Mouse (Mus musculus) ES-Bruce4 (cell line): ENCODE results near the gene Anapc15-ps. TPM values are rescaled to one million over a fixed set of nuclear protein-coding genes. Genes with fewer than 3 reads are reported as not detected.
"Not testable (repeated sequence)": the region's sequence is repeated elsewhere in the genome, so short reads cannot be mapped to it uniquely, and the experiment has no call there.

Source experiments
- H3K27ac ChIP-seq: 2 replicates; pipeline ENCODE4 v1.5.1; 2012; ENCODE audit warnings: low read length, inconsistent platforms; ENCODE audit not compliant: insufficient read depth
- H3K27me3 ChIP-seq: 2 replicates; pipeline ENCODE4 v1.6.1; 2012; ENCODE audit warnings: mild to moderate bottlenecking, low read length, inconsistent platforms; ENCODE audit not compliant: control insufficient read depth, poor library complexity, insufficient read depth, severe bottlenecking
- H3K36me3 ChIP-seq: 2 replicates; pipeline ENCODE4 v1.6.1; 2012; ENCODE audit warnings: inconsistent platforms, mild to moderate bottlenecking, low read length, moderate library complexity; ENCODE audit not compliant: control insufficient read depth, poor library complexity, insufficient read depth, severe bottlenecking
- H3K4me1 ChIP-seq: one replicate; pipeline ENCODE4 v1.8.1; 2011; ENCODE audit warnings: low read length; ENCODE audit not compliant: control insufficient read depth, insufficient read depth
- H3K4me3 ChIP-seq: 2 replicates; pipeline ENCODE4 v1.5.1; 2011; ENCODE audit warnings: low read depth, mild to moderate bottlenecking, low read length
- H3K9ac ChIP-seq: 2 replicates; pipeline ENCODE4 v1.6.1; 2012; ENCODE audit warnings: low read depth, mild to moderate bottlenecking, inconsistent platforms; ENCODE audit not compliant: poor library complexity, severe bottlenecking
- H3K9me3 ChIP-seq: replicated peaks from 2 replicates; pipeline ENCODE4 v1.6.1; 2012; ENCODE audit warnings: mild to moderate bottlenecking, low read length, inconsistent platforms; ENCODE audit not compliant: control insufficient read depth, poor library complexity, insufficient read depth, severe bottlenecking
- CTCF ChIP-seq: IDR thresholded peaks from one replicate; pipeline ENCODE4 v1.8.1; 2011; ENCODE audit warnings: low read depth, low read length
- EP300 ChIP-seq: IDR thresholded peaks from 2 replicates; pipeline ENCODE4 v1.6.1; 2011; ENCODE audit warnings: low read depth, low read length; ENCODE audit not compliant: insufficient read depth
- POLR2A ChIP-seq: IDR thresholded peaks from one replicate; pipeline ENCODE4 v1.8.1; 2011; ENCODE audit warnings: low read length; ENCODE audit not compliant: insufficient read depth
- polyA plus RNA-seq: library from polyadenylated mRNA; stranded (reverse); fragments of >200 nt; gene quantifications from 2 replicates; pipeline ENCODE4 v1.2.4, GENCODE M21; 2011; ENCODE audit warnings: low read depth; ENCODE audit not compliant: missing spikeins, insufficient read depth, insufficient read length

Gene Anapc15-ps
- polyA plus RNA-seq, 1 experiment = 3.4 TPM

GRCm38 (mm10) chr10:95631568-95631967, 41.7 kb downstream of the Anapc15-ps start:
- Histone ChIP-seq H3K36me3 (no peaks in the 10 kb centered on the region), H3K4me1 (peaks cover 2% of the 10 kb centered on the region), H3K27ac (no peak overlapping the region), H3K9me3 (no peaks in the 10 kb centered on the region), H3K4me3 (no peak overlapping the region), H3K9ac (no peak overlapping the region), H3K27me3 (no peaks in the 10 kb centered on the region)
- no peak for TF ChIP-seq CTCF
- TF ChIP-seq EP300 = no peak
- no peak for TF ChIP-seq POLR2A

- no peak overlapping the region for H3K9ac ChIP-seq
- no peaks in the 10 kb centered on the region for H3K9me3 ChIP-seq
- no peaks in the 10 kb centered on the region for H3K27me3 ChIP-seq
- H3K27ac ChIP-seq = no peak overlapping the region
- TF ChIP-seq POLR2A = no peak
- peaks cover 2% of the 10 kb centered on the region for H3K4me1 ChIP-seq
- no peak overlapping the region for H3K4me3 ChIP-seq
- H3K36me3 ChIP-seq = no peaks in the 10 kb centered on the region
Observed at GRCm38 (mm10) chr10:95630726-95631345, 42.4 kb downstream of the Anapc15-ps start.

GRCm38 (mm10) chr10:95630166-95630565, 43.1 kb downstream of the Anapc15-ps start:
- H3K4me3 ChIP-seq, H3K9ac ChIP-seq, H3K27ac ChIP-seq, H3K4me1 ChIP-seq, H3K9me3 ChIP-seq, H3K36me3 ChIP-seq, H3K27me3 ChIP-seq: not testable (repeated sequence)

GRCm38 (mm10) chr10:95628338-95628737, 44.9 kb downstream of the Anapc15-ps start:
- Histone ChIP-seq H3K27ac (no peak overlapping the region), H3K4me1 (peaks cover 4% of the 10 kb centered on the region), H3K9me3 (no peaks in the 10 kb centered on the region), H3K4me3 (no peak overlapping the region), H3K36me3 (no peaks in the 10 kb centered on the region), H3K9ac (no peak overlapping the region), H3K27me3 (no peaks in the 10 kb centered on the region)
- no peak for TF ChIP-seq EP300
- no peak for TF ChIP-seq POLR2A
- no peak for TF ChIP-seq CTCF

- H3K27me3 ChIP-seq = no peaks in the 10 kb centered on the region
- H3K9me3 ChIP-seq = no peaks in the 10 kb centered on the region
- H3K4me1 ChIP-seq = peaks cover 7% of the 10 kb centered on the region
- TF ChIP-seq EP300 (no peak), POLR2A (no peak), CTCF (no peak)
- H3K4me3 ChIP-seq = no peak overlapping the region
- no peaks in the 10 kb centered on the region for H3K36me3 ChIP-seq
- no peak overlapping the region for H3K9ac ChIP-seq
- no peak overlapping the region for H3K27ac ChIP-seq
Observed at GRCm38 (mm10) chr10:95627381-95627780, 45.9 kb downstream of the Anapc15-ps start.

GRCm38 (mm10) chr10:95625300-95625699, 48.0 kb downstream of the Anapc15-ps start:
- peaks cover 7% of the 10 kb centered on the region for H3K4me1 ChIP-seq
- no peaks in the 10 kb centered on the region for H3K9me3 ChIP-seq
- no peaks in the 10 kb centered on the region for H3K27me3 ChIP-seq
- no peak overlapping the region for H3K9ac ChIP-seq
- TF ChIP-seq CTCF (no peak), EP300 (no peak), POLR2A (no peak)
- H3K4me3 ChIP-seq = no peak overlapping the region
- H3K36me3 ChIP-seq = no peaks in the 10 kb centered on the region
- H3K27ac ChIP-seq = no peak overlapping the region
